Mouse (Mus musculus) small intestine, adult 2 months (tissue): ENCODE data around the gene Sppl3.

Experiments used
- CTCF ChIP-seq: fragments of 200-500 bp; IDR thresholded peaks from 2 replicates; pipeline ENCODE4 v1.5.1; 2012; ENCODE audit warnings: low read depth, mild to moderate bottlenecking, control low read depth, inconsistent platforms, low read length, moderate library complexity, mixed read lengths; ENCODE audit not compliant: insufficient replicate concordance, insufficient read length; ENCODE audit errors: extremely low read depth
- POLR2A ChIP-seq: fragments of 200-500 bp; IDR thresholded peaks from 2 replicates; pipeline ENCODE4 v1.6.1; 2012; ENCODE audit warnings: low read depth, mild to moderate bottlenecking, control low read depth, inconsistent platforms, low read length, moderate library complexity

- TF ChIP-seq CTCF, result no peak
- TF ChIP-seq POLR2A, result no peak
These were observed 70.7 kb downstream of the Sppl3 start for GRCm38 (mm10) chr5:115081636-115082035.
